Mouse (Mus musculus) gastrocnemius, postnatal 25 days (tissue): Measurements from ENCODE around the gene Mcm5. TPM values are rescaled to one million over a fixed set of nuclear protein-coding genes. Genes with fewer than 3 reads are reported as not detected.

ENCODE experiments used
- DNase-seq: peaks from one replicate; pipeline ENCODE4 v3.0.0; 2022
- total RNA-seq, 2 experiments: library from RNA; stranded (reverse); gene quantifications; 1 replicate in 1 of 2; 2 replicates in 1 of 2; pipeline ENCODE4 v1.2.3; 2021

Gene Mcm5
- total RNA-seq, 2 experiments from 2014 or later: 1.2 to 2.2 TPM

DNA sequence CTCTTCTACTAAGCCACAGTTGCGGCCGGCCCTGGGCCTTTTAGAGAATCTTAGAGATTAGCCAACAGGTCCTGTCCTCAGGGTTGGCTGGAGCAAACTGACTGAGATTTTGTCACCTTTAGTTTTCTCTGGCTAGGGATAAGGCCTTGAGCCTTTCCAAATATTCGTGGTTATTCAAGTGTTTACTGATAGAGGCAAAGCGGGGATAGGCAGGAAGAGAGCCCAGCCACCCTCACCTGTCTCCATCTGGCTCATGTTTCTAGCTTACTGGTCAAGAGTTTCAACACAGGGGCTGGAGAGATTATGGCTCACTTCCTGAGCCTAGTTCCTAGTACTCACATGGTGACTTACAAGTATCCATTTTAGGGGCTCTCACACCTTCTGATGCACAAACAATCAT lies 6.4 kb upstream of the Mcm5 start:
- no peak for DNase-seq

DNA sequence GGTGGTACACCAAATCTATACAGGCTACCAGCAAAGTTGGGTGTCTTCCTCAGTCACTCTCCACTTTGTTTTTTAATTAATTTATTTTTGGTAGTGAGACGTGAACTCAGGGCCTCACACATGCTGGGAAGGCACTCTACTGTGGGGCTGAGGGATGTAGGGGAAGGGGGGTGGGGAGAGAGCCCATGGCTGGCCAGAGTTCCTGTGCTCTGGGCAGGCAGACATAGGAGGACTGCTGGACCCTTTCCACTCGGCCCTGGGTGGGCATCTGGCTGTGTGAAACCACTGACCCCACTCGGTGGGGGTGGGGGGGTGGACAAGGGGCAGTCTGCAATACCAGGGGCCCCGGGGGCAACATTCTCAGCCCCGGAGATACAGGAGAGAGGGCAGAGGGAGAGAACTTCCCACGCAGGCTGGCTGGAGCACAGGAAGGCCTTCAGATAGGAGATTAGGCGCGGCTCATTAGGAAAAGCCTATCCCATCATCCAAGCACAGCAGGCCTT lies 5.9 kb upstream of the Mcm5 start:
- no peak for DNase-seq

DNA sequence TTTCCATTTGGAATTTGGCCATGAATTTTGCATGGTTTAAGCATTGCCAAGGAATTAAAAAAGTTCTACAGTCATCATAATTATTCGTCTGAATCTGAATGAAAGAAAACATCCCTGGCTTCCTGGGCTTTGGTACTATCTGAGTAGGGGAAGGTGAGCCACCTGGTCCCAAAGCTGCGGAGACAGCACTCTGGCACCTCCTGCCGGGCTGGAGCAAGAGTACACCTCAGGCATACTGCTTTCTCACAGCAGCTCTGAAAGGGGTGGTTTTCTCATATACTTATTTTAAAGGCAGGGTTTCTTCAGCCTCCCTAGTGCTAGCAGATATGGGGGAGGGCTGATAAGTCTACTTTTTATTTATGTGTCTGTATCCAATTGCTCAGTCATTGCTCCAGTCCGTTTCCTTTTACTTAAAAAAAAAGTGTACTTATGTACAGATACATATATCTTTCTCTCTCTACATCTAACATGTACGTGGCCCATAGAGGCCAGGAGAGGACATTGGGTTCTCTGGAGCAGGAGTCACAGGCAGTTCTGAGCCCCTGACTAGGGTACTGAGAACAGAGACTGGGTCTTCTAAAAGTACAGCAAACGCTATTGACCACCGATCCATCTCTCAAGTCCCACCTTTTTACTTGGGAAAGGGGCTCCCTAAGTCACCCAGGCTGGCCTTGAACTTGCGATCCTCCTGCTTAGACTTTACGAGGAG lies 688 bp upstream of the Mcm5 start:
- peak; percentile 67 for DNase-seq

DNA sequence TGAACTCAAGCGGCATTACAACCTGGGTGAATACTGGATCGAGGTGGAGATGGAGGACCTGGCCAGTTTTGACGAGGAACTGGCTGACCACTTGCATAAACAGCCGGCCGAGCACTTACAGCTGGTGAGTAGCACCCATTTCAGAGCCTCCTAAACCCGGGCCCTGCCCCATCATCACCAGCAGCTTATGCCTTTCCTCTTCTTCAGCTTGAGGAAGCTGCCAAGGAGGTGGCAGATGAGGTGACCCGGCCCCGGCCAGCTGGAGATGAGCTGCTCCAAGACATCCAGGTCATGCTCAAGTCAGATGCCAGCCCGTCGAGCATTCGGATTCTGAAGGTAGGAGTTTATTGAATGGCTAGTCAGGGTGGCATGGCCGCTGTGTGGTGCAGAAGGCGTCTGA lies 724 bp downstream of the Mcm5 start:
- DNase-seq: no peak

DNA sequence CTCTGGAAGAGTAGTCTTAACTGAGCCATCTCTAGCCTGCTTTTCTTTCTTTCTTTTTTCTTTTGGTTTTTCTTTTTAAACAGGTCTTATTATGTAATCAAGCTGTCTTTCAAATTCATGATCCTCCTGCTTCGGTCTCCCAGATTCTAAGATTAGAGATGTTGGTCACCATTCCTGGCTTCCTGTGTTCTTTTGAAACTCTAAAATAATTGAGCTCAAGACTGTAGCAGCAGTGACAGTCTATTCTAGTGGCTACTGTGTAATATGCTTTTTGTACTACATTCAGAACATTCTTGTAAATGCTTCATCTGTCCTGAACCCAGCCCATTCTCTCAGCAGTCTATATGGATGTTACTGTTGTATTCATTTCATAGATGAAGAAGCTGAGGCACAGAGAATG lies 9.1 kb downstream of the Mcm5 start:
- no peak for DNase-seq

DNA sequence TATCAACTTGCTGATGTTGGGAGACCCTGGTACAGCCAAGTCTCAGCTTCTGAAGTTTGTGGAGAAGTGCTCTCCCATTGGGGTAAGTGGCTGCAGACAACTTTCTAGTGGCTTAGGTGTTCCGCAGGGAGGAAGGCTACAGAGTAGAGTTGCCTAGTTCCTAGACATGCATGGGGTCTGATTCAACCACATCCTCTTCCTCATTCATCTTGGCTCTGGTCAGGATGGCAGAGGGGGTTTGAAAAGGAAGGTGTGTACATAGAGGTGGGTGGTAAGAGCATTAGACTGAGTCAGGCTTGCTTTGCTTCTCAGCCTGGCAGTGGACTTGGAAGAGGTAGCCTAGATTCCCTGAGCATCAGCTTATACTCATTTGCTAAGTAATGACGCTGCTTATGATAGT lies 9.9 kb downstream of the Mcm5 start:
- DNase-seq: no peak

DNA sequence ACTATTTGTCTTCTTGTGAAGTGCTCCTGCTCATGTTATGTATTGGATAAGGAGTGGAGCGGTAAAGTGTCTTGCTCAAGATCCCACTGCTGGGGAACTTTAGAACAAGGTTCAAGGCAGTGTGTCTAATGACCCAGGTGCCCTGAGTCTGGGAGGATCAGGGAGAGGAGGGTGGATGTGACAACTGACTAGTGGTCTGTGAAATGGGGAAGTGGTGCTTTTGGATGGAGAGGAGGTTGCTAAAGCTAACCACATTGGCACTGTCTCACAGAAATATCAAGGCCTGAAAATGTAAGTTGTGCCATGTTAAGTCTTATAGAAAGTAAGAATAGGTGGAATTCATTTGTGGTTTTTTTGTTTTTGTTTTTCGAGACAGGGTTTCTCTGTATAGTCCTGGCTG lies 10.4 kb downstream of the Mcm5 start:
- no peak for DNase-seq

DNA sequence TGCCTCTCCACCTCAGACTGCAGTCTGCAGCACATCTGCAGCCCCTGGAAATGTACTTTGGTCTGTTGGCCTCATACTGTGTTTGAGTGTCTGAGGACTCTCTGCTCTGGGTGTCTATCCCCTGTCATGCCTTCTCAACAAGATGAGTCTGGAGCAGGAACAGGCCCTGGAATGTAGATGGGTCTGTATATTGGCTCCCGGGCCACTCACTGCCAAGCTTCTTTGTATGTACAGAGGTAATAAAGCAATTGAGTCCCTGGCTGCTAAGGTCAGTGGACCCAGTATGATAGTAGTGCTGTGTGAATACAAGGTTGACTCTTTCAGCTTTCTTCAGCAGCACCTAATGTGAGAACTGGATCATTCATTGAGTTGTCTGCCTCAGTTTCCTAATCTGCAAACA lies 18.0 kb downstream of the Mcm5 start:
- no peak for DNase-seq

DNA sequence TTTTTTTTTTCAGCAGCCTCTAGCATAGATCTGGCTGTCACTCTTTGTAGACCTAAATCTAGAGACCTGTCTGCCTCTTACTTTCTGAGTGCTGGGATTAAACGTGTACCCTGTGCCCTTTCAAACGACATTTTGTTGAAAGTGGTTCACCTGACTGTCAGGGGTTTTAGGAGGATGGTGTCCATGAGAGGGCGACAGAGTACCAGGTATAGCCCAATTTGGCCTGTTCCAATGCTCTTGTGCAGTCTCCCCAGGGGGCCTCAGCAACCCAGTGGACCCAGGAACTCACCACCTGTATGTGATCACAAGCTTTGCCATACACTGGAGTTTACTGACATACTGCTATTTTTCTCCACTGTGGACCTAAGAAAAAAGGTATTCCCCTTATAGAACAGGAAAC lies 23.1 kb downstream of the Mcm5 start:
- DNase-seq: no peak

DNA sequence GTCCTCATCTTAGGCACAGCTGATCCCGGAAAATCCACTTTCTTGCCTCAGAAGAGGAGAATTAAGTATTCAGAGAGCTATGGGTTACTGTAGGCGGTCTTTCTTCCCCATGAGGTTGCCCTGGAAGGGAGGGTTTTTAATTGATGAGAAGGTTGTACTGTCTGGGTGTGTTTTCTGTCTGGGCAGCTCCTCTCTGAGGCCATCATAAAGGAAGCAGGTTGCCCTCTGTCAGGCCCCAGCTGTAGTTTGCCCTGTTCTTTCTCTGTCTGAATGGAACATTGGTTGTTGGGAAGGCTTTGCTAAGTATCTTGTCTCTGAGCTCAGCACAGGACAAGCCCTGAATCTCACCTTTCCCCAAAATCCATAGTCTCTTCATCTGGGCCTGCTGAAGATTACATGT lies 24.0 kb downstream of the Mcm5 start:
- no peak for DNase-seq

DNA sequence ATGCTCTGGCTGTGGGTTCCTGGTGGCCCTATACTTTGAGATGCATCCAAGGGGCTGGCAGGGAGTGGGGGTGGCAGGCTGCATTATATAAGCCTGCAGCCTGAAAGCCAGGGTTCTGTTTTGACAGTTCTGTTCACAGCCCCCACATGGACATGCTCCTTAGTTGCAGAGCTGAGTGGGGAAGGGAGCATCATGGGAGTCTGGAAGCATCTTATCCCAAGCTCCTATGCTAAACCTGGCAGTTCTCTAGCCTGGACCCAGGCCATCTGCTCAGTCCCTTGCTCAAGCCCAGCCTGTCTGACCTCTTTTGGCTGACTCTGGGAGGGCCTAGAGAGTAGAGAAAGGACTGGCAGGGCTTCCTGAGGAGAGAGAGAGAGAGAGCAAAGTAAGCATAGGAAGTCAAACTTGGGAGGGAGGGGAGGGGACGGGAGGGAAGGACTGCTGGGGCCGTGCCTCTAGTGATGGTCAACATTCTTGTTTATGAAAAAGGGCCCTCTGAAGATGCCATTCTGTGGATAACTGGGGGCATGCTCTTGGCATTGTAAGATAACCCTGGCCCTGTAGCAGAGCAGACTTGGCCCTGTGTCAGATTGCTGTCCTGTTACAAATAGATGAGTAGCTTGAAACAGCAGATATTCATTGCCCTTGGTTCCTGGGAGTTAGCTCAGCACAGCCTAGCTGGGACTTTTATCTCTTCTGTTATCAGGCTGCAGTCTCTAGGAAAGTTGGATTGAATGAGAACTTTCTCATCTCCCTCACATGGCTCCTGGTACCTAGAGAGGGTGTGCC lies 25.4 kb downstream of the Mcm5 start:
- DNase-seq: peak; percentile 59

DNA sequence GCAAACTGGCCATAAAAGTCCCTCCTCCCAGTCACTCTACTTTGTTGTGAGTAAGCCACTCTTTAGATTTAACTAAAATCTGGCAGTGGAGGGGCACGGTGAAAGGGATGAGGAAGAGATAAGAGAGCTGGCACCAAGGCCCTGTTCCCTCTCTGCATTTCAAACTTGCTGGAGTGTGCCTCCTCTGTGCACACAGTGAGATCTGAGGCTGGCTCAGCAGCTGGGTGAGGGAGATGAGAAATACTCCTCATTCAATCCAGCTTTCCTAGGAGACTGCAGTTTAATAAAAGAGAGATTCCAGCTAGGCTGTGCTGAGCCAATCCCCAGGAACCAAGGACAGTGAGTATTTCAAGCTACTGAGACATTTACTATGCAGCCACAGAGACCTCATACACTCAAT lies 26.4 kb downstream of the Mcm5 start:
- no peak for DNase-seq

DNA sequence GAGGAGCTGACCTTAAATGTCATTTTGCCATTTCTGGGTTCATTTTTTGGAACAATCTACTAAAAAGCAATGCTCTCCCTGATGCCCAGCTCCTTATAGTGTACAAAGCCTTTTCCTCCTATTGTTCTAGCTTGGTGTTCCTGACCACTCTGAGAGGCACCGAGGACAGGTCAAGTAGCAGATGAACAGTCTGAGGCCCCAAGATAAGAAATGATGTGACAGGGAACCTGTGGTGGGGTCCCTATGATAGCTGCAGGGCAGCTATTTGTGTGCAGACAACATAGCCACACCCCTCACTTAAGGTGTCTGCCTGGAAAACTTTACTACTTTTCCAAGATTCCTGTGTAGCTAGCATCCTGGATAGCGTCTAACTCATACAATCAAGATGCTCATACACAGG lies 26.9 kb downstream of the Mcm5 start:
- no peak for DNase-seq

DNA sequence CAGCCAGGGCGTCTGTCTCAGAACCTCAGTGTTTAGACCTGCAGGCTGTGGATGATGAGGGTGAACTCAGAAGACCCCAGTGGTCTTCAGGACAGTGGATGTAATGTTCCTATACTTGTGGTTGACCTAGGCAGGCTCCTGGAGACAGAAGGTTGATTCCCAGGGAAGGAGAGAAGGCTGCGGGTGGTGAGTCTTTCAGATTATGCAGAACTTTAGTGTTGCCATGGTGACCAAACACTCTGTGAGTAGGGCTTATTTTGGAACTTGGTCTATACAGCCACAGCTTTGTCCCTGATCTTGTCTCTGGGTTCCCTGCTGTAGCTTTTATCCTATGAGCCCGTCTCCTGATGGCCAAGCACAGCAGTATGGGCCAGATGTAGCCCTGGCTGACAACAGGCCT lies 28.2 kb downstream of the Mcm5 start:
- no peak for DNase-seq

DNA sequence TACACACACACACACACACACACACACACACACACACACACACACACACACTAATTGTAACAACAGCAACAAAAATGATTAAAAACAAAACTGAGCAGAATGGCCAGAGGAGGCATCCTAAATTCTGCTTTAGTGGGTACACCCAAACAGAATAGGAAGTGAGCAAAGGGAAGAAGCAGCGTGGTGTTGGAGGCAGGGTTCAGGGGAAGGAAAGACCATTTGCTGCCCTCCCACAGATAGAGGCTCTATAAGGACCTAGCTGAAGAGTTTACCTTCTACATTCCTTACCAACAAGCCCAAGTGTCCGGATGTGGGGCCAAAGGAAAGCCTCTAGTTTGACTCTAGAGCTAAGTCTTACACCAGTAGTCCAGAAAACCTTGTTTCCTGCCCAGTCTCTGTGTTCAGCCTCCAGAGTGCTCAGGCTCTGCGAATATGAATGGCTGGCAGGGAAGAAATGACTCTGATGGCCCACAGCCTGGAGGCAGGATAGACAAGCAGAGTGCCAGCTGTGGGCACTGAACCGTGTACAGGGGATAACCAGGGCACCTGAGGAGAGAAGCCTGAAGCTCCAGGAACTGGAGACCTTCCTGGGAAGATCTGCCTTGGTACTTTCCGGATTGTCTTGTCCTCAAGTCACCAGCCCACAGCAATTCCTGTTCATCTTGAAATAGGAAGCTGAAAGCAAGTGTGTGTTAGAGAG lies 41.7 kb downstream of the Mcm5 start:
- DNase-seq: no peak

DNA sequence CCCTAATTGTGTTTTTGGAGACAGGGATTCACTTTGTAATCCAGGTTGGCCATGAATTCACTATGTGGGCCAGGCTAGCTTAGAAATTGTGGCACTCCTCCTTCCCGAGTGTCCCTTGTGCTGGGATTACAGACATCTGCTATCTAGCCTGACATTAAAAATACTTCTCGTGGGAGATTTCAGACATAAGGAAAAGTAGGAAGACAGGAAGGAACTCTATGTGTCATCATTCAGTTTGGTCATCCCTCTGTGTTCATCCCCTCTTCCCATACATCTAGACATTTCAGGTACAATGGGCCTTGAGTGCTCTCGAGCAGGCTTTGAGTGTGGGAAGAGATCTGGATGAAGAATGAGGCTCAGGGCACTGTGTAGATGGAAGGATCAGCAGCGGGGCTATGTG lies 42.4 kb downstream of the Mcm5 start:
- no peak for DNase-seq

DNA sequence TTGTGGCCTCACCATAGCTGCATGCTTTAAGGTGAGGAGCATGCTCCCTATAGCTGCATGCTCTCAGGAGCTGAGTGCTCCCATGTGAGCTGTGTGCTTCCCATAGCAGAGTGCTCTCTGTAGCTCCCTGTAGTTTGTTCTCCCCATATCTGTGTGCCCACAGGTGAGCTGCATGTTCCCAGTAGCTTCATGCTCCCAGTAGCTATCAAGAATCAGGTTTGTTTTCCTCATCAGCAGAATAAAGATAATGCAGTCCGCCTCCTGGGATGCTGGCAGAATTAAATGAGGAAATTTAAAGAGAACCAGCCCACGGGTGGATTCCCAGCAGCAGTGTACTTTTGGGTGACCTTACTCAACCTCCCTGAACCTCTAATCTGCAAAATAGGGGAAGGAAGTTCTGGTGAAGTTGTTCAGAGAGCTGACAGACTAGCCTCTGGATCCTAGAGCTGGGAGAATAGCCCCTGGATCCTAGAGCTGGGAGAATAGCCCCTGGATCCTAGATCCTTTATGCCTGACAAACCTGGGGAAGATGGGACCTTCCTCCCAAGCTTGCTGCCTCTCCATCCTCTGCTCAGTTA lies 43.2 kb downstream of the Mcm5 start:
- no peak for DNase-seq

DNA sequence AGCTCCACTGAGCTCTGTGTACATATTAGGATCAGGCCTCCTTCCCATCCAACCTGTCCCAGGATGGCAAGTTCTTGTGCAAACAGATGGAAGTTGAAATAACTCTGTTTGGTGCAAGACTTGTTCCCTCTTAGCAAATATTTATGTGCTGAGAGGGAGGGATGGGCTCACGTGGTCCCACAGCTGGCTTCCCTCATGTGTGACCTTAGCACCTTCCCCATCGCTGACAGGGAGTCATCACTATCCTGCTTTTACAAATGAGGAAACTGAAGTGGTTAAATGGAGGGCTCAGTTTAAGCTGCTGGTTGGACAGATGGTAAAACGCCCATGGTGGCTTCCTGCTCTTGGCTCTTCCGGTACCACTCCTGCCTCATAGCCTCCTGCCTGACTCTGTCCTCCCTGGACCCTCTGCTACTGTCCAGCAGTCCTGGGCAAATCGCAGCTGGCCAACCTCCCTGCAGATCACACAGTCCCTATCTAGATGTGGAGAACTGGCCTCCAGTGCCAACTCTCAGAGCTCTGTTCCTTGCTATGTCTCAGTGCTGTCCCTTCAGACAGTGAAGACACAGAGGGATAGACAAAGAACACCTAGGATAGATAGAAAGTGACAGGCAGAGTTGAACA lies 45.6 kb downstream of the Mcm5 start:
- no peak for DNase-seq

DNA sequence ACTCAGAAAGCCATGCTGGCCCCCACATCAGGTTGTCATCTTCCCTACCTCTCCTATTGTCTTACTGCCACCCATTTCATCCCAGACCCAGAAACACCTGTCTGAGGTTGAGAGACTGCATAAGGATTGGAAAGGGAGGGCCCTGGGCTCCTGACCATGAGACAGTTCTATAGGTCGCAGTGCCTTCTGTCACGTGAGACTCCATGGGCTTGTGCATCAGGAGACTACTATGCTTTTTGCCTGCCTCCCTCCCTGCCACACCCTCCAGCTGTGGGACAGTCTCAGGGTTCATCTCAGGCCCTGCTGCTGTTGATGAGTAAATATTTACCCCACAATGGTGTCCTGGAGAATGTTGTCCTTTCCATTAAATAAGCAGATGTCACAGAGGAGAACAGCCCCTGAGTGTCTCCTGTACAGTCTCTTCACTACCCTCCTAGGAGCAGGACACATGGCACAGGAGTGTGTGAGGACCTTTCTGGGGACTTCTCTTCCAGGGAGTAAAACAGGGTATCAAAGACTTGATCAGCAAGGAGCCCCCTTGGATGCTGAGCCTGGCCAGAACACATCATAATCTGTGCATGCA lies 46.5 kb downstream of the Mcm5 start:
- DNase-seq: no peak

DNA sequence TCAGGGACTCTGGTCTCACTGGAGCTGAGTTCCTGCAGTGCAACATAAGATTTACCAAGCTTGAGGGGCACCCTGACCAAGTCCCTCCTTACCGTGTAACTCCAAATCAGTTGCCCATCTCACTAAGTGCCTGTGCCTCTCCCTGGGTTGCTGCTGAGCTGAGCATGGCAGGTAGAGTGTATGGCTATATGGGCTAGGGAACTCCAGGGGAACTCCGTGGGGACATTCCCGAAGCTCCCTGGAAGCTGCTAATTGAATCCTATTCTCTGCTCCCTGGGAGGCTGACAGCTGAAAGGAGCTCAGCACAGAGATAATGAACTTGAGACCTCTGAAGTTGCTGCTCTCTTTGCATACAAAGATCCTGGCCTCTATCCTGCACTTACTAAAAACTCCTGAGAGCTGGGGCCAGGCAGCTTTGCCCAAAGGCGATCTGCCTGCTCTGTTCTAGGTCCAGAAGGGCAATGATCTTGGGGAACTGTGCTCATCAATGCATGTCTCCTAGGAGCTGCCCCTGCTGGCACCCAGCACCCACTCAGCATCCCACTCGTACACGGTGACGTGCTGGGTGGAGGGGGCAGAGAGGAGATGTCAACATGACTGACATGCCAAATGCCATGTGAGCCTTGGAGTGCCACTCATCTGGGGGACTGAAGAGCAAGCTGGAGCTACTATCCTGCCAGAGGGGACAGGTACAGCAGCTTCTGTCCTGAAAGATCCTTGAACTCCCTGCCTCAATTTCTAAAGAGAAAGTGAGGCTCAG lies 48.3 kb downstream of the Mcm5 start:
- DNase-seq: no peak

DNA sequence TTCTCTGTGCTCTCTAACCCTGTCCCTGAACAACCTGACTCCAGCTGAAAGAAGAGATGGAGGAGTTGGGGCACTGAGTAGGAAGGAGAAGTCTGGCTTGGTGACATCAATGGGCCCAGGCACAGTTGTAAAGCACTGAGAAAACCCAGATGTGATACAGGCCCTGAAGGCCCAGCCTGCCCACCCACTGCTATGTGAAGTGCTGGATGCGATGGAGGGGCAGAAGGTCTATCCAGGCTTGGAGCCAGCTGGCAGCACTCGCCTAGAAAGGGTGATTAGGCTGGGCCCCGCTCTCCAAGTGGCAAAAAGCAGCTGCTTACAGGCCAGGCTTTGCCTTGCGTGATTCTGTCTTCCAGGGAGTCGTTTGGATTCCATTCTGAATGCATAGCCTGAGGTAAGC lies 60.0 kb downstream of the Mcm5 start:
- no peak for DNase-seq
